Mouse (Mus musculus) Patski (cell line): ENCODE results near the gene Gsap. TPM values are rescaled to one million over a fixed set of nuclear protein-coding genes. Genes with fewer than 3 reads are reported as not detected.

Experiments used
- ATAC-seq: fragments of 100-300 bp; one replicate; pipeline ENCODE4 v1.8.0; 2021
- CTCF ChIA-PET: fragments of 350-600 bp; sonication (Branson Sonifier 250); formaldehyde crosslinking; loops from one replicate; lab custom pipeline; 2022; ENCODE audit warnings: inconsistent platforms; lab: Charles Lee
- POLR2A ChIA-PET: fragments of 350-600 bp; sonication (Branson Sonifier 250); formaldehyde crosslinking; loops from one replicate; lab custom pipeline; 2022; ENCODE audit warnings: antibody characterized with exemption, inconsistent platforms; lab: Charles Lee
- DNase-seq: peaks from one replicate; pipeline ENCODE4 v3.0.0-alpha.2; 2011; ENCODE audit warnings: low read depth, low spot score
- H3K27me3 ChIP-seq: fragments of 371-371 bp; one replicate; pipeline ENCODE4 v1.5.1; 2021
- CTCF ChIP-seq: fragments of 100-300 bp; IDR thresholded peaks from one replicate; pipeline ENCODE4 v1.5.1; 2021
- in situ Hi-C: fragments of 300-500 bp; cut with MboI; formaldehyde crosslinking; loops from 3 replicates; pipeline ENCODE4 v1.11.1; 2018; ENCODE audit warnings: low pct_unique_long_range_greater_than_20kb, mixed read lengths
- polyA plus RNA-seq: library from polyadenylated mRNA; unstranded; gene quantifications from one replicate; pipeline ENCODE4 v1.2.3, GENCODE M21; 2021

The Gsap gene
- polyA plus RNA-seq, 1 experiment from 2014 or later: 5.7 TPM

- ChIA-PET POLR2A (interaction anchor here (0.6 kb wide), 1 partner anchor 13 kb away, joined by 3 read pairs; no protein-coding TSS in a partner anchor), CTCF (interaction anchor here (1.3 kb wide), 1 partner anchor 12 kb away, joined by 4 read pairs; no protein-coding TSS in a partner anchor)
- no peak for ATAC-seq
- H3K27me3 ChIP-seq: no peaks in the 10 kb centered on the region
- DNase-seq: no peak
- TF ChIP-seq CTCF: no peak
- in situ Hi-C loops: no loop called here
These were observed 26.5 kb upstream of the Gsap start for GRCm38 (mm10) chr5:21159536-21159935.

GRCm38 (mm10) chr5:21160781-21161180, 25.3 kb upstream of the Gsap start:
- H3K27me3 ChIP-seq: no peaks in the 10 kb centered on the region
- no peak for TF ChIP-seq CTCF
- in situ Hi-C loops: no loop called here
- ATAC-seq (no peak), DNase-seq (no peak)
- CTCF ChIA-PET: interaction anchor here (1.1 to 1.3 kb wide), 2 partner anchors 10 to 13 kb away, joined by 3 to 4 read pairs; no protein-coding TSS in a partner anchor
- POLR2A ChIA-PET: no interaction called here

- TF ChIP-seq CTCF: no peak
- no peak for ATAC-seq
- no peaks in the 10 kb centered on the region for H3K27me3 ChIP-seq
- in situ Hi-C loops: no loop called here
- ChIA-PET CTCF (interaction anchor here (1.0 to 1.2 kb wide), 2 partner anchors 12 to 23 kb away, joined by 3 read pairs; no protein-coding TSS in a partner anchor), POLR2A (no interaction called here)
- no peak for DNase-seq
These were observed 22.6 kb upstream of the Gsap start for GRCm38 (mm10) chr5:21163421-21163820.

DNA sequence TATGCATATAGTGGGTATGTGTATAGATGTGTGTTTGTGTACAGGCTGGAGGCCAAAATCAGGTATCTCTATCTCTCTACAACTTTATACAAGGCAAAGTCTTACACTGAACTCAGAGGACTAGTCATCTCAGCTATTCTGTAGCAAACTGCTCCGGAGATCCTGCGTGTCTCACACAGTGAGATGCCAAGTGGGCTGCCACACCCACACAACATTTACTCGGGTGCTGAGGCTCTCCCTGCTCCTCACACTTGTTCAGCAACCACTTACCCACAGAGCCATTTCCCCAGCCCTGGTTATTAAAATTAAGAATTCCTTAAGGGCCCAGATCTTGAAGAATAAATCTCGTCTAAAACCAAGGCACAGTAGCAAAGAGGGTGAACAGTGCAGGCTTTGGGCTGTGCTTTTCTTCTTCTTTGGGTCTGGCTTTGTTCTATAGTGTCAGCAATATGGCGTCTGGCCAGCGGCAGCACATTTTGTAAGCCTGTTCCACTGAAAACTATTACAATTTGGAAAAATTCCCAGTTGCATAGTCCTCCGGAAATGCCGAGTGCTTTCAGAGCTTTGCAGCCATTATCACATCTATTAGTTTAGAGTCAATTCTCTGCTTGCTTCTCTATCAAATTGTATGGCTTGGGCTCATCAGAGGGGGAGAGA, 17.2 kb upstream of the Gsap start:
- ChIA-PET POLR2A (no interaction called here), CTCF (no interaction called here)
- ATAC-seq (no peak), DNase-seq (no peak)
- no peaks in the 10 kb centered on the region for H3K27me3 ChIP-seq
- in situ Hi-C loops: no loop called here
- no peak for TF ChIP-seq CTCF

DNA sequence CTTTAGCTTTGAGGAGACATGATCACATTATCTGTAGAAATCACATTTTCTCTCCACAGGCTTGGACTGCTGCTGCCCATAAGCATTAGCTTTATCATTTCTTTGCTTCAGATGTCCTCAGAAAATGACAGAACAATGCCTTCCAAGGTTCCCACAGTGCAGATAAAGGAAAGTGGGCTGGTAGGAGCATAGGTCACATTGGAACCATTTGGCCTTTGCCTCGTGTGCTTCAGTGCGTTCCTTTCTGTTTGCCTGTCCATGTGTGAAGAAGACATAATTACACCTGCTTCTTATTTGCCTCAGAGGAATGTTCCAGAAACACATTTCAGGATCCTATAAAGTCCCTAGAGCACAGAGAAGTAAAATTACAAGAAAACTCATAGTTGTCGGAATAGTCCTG, 16.7 kb upstream of the Gsap start:
- no peak for TF ChIP-seq CTCF
- ChIA-PET POLR2A (no interaction called here), CTCF (interaction anchor here (1.4 kb wide), 1 partner anchor 14 kb away, joined by 3 read pairs; no protein-coding TSS in a partner anchor)
- in situ Hi-C loops: no loop called here
- no peak for DNase-seq
- H3K27me3 ChIP-seq: no peaks in the 10 kb centered on the region
- ATAC-seq: no peak

- CTCF ChIA-PET: interaction anchor here (1.4 kb wide), 1 partner anchor 13 kb away, joined by 3 read pairs; no protein-coding TSS in a partner anchor
- no peaks in the 10 kb centered on the region for H3K27me3 ChIP-seq
- POLR2A ChIA-PET: no interaction called here
- no peak for TF ChIP-seq CTCF
- no peak for DNase-seq
- in situ Hi-C loops: no loop called here
- ATAC-seq: no peak
These were observed 16.2 kb upstream of the Gsap start for GRCm38 (mm10) chr5:21169877-21170276.

DNA sequence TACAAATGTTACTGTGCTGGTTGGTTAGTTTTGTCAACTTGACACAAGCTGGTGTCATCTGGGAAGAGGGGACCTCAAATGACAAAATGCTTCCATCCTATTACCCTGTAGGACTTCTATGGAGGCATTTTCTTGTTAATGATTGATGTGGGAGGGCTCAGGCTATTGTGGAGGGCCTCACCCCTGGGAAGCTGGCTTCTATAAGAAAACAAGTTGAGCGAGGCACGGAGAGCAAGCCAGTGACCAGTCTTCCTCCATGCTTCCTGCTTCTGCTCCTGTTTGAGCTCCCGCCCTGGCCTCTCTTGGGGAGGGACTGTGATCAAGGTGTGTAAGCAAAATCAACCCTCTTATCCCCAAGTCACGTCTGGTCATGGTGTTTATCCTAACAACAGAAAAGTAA, 15.6 kb upstream of the Gsap start:
- TF ChIP-seq CTCF: no peak
- in situ Hi-C loops: no loop called here
- ATAC-seq: no peak
- ChIA-PET CTCF (interaction anchor here (1.3 to 1.4 kb wide), 2 partner anchors 9 to 13 kb away, joined by 3 read pairs; no protein-coding TSS in a partner anchor), POLR2A (no interaction called here)
- H3K27me3 ChIP-seq: no peaks in the 10 kb centered on the region
- DNase-seq: no peak

DNA sequence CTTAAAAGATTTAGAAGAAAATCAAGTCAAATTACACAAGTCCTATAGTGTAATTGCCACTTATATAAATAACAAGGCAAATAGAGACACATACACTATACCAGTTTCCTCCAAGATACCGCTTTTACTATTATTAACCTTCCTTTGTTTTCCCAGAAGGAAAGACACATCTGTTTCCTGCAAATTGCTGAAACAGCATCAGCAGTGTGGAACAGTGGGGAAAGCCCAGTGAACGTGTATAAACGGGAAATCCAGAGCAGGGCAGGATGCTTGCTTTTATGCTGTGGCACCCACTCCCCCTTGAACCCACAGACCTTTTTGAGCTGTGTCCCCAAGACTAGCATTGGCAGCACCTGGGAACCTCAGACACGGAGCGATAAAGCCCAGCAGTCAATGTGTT, 15.2 kb upstream of the Gsap start:
- H3K27me3 ChIP-seq: no peaks in the 10 kb centered on the region
- no peak for TF ChIP-seq CTCF
- ChIA-PET CTCF (interaction anchor here (1.3 to 1.5 kb wide), 3 partner anchors 10 to 30 kb away, joined by 3 to 4 read pairs (median 3); no protein-coding TSS in a partner anchor), POLR2A (interaction anchor here (0.6 kb wide), 1 partner anchor 15 kb away, joined by 3 read pairs; no protein-coding TSS in a partner anchor)
- DNase-seq (no peak), ATAC-seq (no peak)
- in situ Hi-C loops: no loop called here

GRCm38 (mm10) chr5:21171336-21171735, 14.7 kb upstream of the Gsap start:
- in situ Hi-C loops: no loop called here
- ATAC-seq: no peak
- TF ChIP-seq CTCF: no peak
- ChIA-PET CTCF (interaction anchor here (1.3 to 1.5 kb wide), 2 partner anchors 10 to 30 kb away, joined by 3 to 4 read pairs; no protein-coding TSS in a partner anchor), POLR2A (interaction anchor here (0.6 kb wide), 1 partner anchor 14 kb away, joined by 3 read pairs; no protein-coding TSS in a partner anchor)
- no peaks in the 10 kb centered on the region for H3K27me3 ChIP-seq
- DNase-seq: no peak

GRCm38 (mm10) chr5:21172316-21172715, 13.7 kb upstream of the Gsap start:
- CTCF ChIA-PET: interaction anchor here (0.8 to 1.5 kb wide), 2 partner anchors 28 to 31 kb away, joined by 3 to 4 read pairs; no protein-coding TSS in a partner anchor
- ATAC-seq (no peak), DNase-seq (no peak)
- POLR2A ChIA-PET: no interaction called here
- no peak for TF ChIP-seq CTCF
- H3K27me3 ChIP-seq: no peaks in the 10 kb centered on the region
- in situ Hi-C loops: no loop called here
